Mouse (Mus musculus): ENCODE results near the gene Cnnm1. TPM values are rescaled to one million over a fixed set of nuclear protein-coding genes. Genes with fewer than 3 reads are reported as not detected.

Cnnm1 gene
- polyA plus RNA-seq, 1 experiment from 2014 or later, result 5.5 TPM

GRCm38 (mm10) chr19:43523551-43523950 lies 83.3 kb downstream of the Cnnm1 start:
- WGBS, result 6% methylated on average over 12 of the region's 12 CpGs
- ATAC-seq, result no peak

GRCm38 (mm10) chr19:43524187-43525103 lies 84.2 kb downstream of the Cnnm1 start, which contains the start of gene Got1:
Got1 (minus strand) TSS chr19:43524605.
- no peaks in the 10 kb centered on the region for H3K9me3 ChIP-seq (ENCODE audit: control insufficient read depth)
- peak within 1 kb of the TSS; percentile 74 for H3K27ac ChIP-seq (ENCODE audit: low read depth, low read length)
- 0 out of 2 replicates have a peak, but pooled peaks cover 5% of the 10 kb centered on the region for H3K27me3 ChIP-seq (replicated peaks; ENCODE audit: control insufficient read depth, insufficient read depth, low read length)
- peak within 1 kb of the TSS; percentile 67 for H3K9ac ChIP-seq (ENCODE audit: low read depth, low read length)
- H3K4me2 ChIP-seq (replicated peaks; ENCODE audit: low read depth), result peak within 1 kb of the TSS; percentile 88
- WGBS, result under 1% methylated on average over 58 of the region's 58 CpGs
- peak; percentile 17 for TF ChIP-seq CTCF (IDR thresholded peaks at IDR 0.05; ENCODE audit: low read depth)
- peaks cover 10% of the 10 kb centered on the region for H3K4me1 ChIP-seq (replicated peaks; ENCODE audit: control insufficient read depth, insufficient read depth, low read length)
- ATAC-seq, result peak; percentile 98
- H3K4me3 ChIP-seq (ENCODE audit: low read depth, low read length), result peak within 1 kb of the TSS; percentile 60
- H3K36me3 ChIP-seq (ENCODE audit: control insufficient read depth, insufficient read depth), result no peaks in the 10 kb centered on the region

More at GRCm38 (mm10) chr19:43523551-43523950, 83.3 kb downstream of the Cnnm1 start:
- Histone ChIP-seq H3K36me3 (ENCODE audit: control insufficient read depth, insufficient read depth) (no peaks in the 10 kb centered on the region), H3K9ac (ENCODE audit: low read depth, low read length) (peak overlapping the region; percentile 48; the same call in 1 of the 2 replicates), H3K4me3 (ENCODE audit: low read depth, low read length) (peak overlapping the region; percentile 60), H3K27me3 (replicated peaks; ENCODE audit: control insufficient read depth, insufficient read depth, low read length) (0 out of 2 replicates have a peak, but pooled peaks cover 5% of the 10 kb centered on the region), H3K27ac (ENCODE audit: low read depth, low read length) (peak overlapping the region; percentile 65), H3K4me2 (replicated peaks; ENCODE audit: low read depth) (peak overlapping the region; percentile 88), H3K9me3 (ENCODE audit: control insufficient read depth) (no peaks in the 10 kb centered on the region), H3K4me1 (replicated peaks; ENCODE audit: control insufficient read depth, insufficient read depth, low read length) (peaks cover 10% of the 10 kb centered on the region)
- no peak for TF ChIP-seq CTCF (IDR thresholded peaks at IDR 0.05; ENCODE audit: low read depth)

GRCm38 (mm10) chr19:43525104-43525482 lies 84.9 kb downstream of the Cnnm1 start:
- Histone ChIP-seq H3K4me1 (replicated peaks; ENCODE audit: control insufficient read depth, insufficient read depth, low read length) (peaks cover 10% of the 10 kb centered on the region), H3K27ac (ENCODE audit: low read depth, low read length) (peak overlapping the region; percentile 74), H3K9ac (ENCODE audit: low read depth, low read length) (peak overlapping the region; percentile 67), H3K9me3 (ENCODE audit: control insufficient read depth) (no peaks in the 10 kb centered on the region), H3K27me3 (replicated peaks; ENCODE audit: control insufficient read depth, insufficient read depth, low read length) (0 out of 2 replicates have a peak, but pooled peaks cover 5% of the 10 kb centered on the region), H3K4me2 (replicated peaks; ENCODE audit: low read depth) (peak overlapping the region; percentile 88), H3K36me3 (ENCODE audit: control insufficient read depth, insufficient read depth) (no peaks in the 10 kb centered on the region), H3K4me3 (ENCODE audit: low read depth, low read length) (peak overlapping the region; percentile 60)
- TF ChIP-seq CTCF (IDR thresholded peaks at IDR 0.05; ENCODE audit: low read depth), result no peak
- WGBS, result 8% methylated on average over 10 of the region's 10 CpGs
- ATAC-seq, result no peak

- 85% methylated on average over 7 of the region's 7 CpGs for WGBS
- Histone ChIP-seq H3K9ac (ENCODE audit: low read depth, low read length) (no peak overlapping the region), H3K4me3 (ENCODE audit: low read depth, low read length) (no peak overlapping the region), H3K27me3 (replicated peaks; ENCODE audit: control insufficient read depth, insufficient read depth, low read length) (0 out of 2 replicates have a peak, but pooled peaks cover 5% of the 10 kb centered on the region), H3K27ac (ENCODE audit: low read depth, low read length) (no peak overlapping the region), H3K4me2 (replicated peaks; ENCODE audit: low read depth) (no peak overlapping the region), H3K9me3 (ENCODE audit: control insufficient read depth) (no peaks in the 10 kb centered on the region), H3K36me3 (ENCODE audit: control insufficient read depth, insufficient read depth) (no peaks in the 10 kb centered on the region), H3K4me1 (replicated peaks; ENCODE audit: control insufficient read depth, insufficient read depth, low read length) (peaks cover 10% of the 10 kb centered on the region)
- ATAC-seq, result no peak
- no peak for TF ChIP-seq CTCF (IDR thresholded peaks at IDR 0.05; ENCODE audit: low read depth)
Observed at GRCm38 (mm10) chr19:43525566-43525965, 85.3 kb downstream of the Cnnm1 start.

- H3K9ac ChIP-seq (ENCODE audit: low read depth, low read length), result no peak overlapping the region
- TF ChIP-seq CTCF (IDR thresholded peaks at IDR 0.05; ENCODE audit: low read depth), result no peak
- H3K4me3 ChIP-seq (ENCODE audit: low read depth, low read length), result no peak overlapping the region
- no peaks in the 10 kb centered on the region for H3K36me3 ChIP-seq (ENCODE audit: control insufficient read depth, insufficient read depth)
- no peak for ATAC-seq
- H3K4me1 ChIP-seq (replicated peaks; ENCODE audit: control insufficient read depth, insufficient read depth, low read length), result peaks cover 10% of the 10 kb centered on the region
- H3K4me2 ChIP-seq (replicated peaks; ENCODE audit: low read depth), result no peak overlapping the region
- 90% methylated on average over 9 of the region's 9 CpGs for WGBS
- H3K27me3 ChIP-seq (replicated peaks; ENCODE audit: control insufficient read depth, insufficient read depth, low read length), result 0 out of 2 replicates have a peak, but pooled peaks cover 5% of the 10 kb centered on the region
- no peak overlapping the region for H3K27ac ChIP-seq (ENCODE audit: low read depth, low read length)
- H3K9me3 ChIP-seq (ENCODE audit: control insufficient read depth), result no peaks in the 10 kb centered on the region
Observed at GRCm38 (mm10) chr19:43526025-43526424, 85.8 kb downstream of the Cnnm1 start.

GRCm38 (mm10) chr19:43527131-43527530 lies 86.9 kb downstream of the Cnnm1 start:
- no peak overlapping the region for H3K9ac ChIP-seq (ENCODE audit: low read depth, low read length)
- WGBS, result 17% methylated on average over 11 of the region's 11 CpGs
- TF ChIP-seq CTCF (IDR thresholded peaks at IDR 0.05; ENCODE audit: low read depth), result peak; percentile 75
- H3K27ac ChIP-seq (ENCODE audit: low read depth, low read length), result no peak overlapping the region
- 0 out of 2 replicates have a peak, but pooled peaks cover 5% of the 10 kb centered on the region for H3K27me3 ChIP-seq (replicated peaks; ENCODE audit: control insufficient read depth, insufficient read depth, low read length)
- H3K9me3 ChIP-seq (ENCODE audit: control insufficient read depth), result no peaks in the 10 kb centered on the region
- no peak overlapping the region for H3K4me3 ChIP-seq (ENCODE audit: low read depth, low read length)
- H3K4me1 ChIP-seq (replicated peaks; ENCODE audit: control insufficient read depth, insufficient read depth, low read length), result peaks cover 8% of the 10 kb centered on the region
- no peaks in the 10 kb centered on the region for H3K36me3 ChIP-seq (ENCODE audit: control insufficient read depth, insufficient read depth)
- no peak for ATAC-seq
- H3K4me2 ChIP-seq (replicated peaks; ENCODE audit: low read depth), result no peak overlapping the region

All from intestine, postnatal 0 days (tissue).